Mouse (Mus musculus) left cerebral cortex, postnatal 36 days (tissue): ENCODE results near the gene Il11ra1. TPM values are rescaled to one million over a fixed set of nuclear protein-coding genes. Genes with fewer than 3 reads are reported as not detected.
A peak's percentile ranks its signal among the peaks of the same experiment; 100 is the strongest.
"Not testable (repeated sequence)": the region's sequence is repeated elsewhere in the genome, so short reads cannot be mapped to it uniquely, and the experiment has no call there.

Experiments used
- DNase-seq, 2 experiments: peaks; one replicate each; pipeline ENCODE4 v3.0.0; 2021 to 2022; ENCODE audit warnings: low spot score in 2 of 2, mixed read lengths in 1 of 2
- intact Hi-C: fragments of 180-260 bp; cut with DNase I; formaldehyde crosslinking; loops from one replicate; pipeline ENCODE4 v1.15.1; 2025
- total RNA-seq, 2 experiments: library from RNA; stranded (reverse); gene quantifications; 2 replicates each; pipeline ENCODE4 v1.2.3; 2021

Il11ra1 gene
- total RNA-seq, 2 experiments from 2014 or later, result 35.6 to 39.2 TPM

GRCm38 (mm10) chr4:41738256-41738603, 38.4 kb downstream of the Il11ra1 start:
- intact Hi-C loops, result no loop called here

GRCm38 (mm10) chr4:41739260-41739659, 39.5 kb downstream of the Il11ra1 start:
- intact Hi-C loops, result no loop called here
- DNase-seq, result no peak

More at GRCm38 (mm10) chr4:41738256-41738603, 38.4 kb downstream of the Il11ra1 start:
- no peak for DNase-seq

- DNase-seq, result peak in 1 of 2 experiments; percentile 83
- intact Hi-C loops, result loop anchor here (1.0 kb wide), 1 partner anchor 26 kb away; no protein-coding TSS in a partner anchor
Measured at GRCm38 (mm10) chr4:41740380-41741157, 40.8 kb downstream of the Il11ra1 start.

DNA sequence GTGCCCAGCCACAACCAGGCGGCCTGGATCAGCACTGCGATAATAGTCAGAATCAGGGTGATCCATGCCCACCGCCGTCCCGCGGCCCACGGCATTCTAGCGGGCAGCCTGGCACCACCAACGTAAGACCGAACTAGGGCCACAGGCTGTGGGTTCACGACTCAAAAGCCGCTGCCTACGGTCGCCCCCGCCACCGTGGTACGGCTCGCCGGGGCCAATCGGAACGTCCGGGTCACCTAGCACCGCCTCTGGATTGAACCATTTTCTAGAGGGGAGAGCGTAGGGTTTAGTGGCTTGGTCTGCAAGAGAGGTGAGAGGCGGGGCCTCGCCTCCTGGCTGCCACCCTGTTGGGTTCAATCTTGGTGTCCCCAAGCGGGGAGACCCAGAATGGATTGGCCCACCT, 41.4 kb downstream of the Il11ra1 start:
- peak; percentile 92 to 93 for DNase-seq
- intact Hi-C loops, result no loop called here

DNA sequence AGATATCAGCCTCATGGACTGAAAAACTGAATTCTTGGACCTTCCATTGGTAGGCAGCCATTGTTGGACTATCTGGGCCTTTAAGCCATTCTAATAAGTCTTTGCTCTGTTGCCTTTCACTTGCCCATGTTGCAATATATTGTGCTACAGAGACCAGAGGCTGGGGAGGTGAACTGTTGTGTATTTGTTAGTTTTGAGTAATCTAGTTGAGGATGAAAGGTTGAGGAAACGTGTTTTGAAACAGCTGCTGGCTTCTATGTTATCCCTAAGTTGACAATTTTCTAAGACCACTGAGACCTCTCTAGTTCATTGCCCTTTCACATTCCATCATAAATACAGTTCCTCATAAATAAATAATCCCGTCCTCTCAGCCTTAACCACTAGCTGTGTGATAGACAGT, 44.3 kb downstream of the Il11ra1 start:
- DNase-seq, result no peak
- intact Hi-C loops, result no loop called here

DNA sequence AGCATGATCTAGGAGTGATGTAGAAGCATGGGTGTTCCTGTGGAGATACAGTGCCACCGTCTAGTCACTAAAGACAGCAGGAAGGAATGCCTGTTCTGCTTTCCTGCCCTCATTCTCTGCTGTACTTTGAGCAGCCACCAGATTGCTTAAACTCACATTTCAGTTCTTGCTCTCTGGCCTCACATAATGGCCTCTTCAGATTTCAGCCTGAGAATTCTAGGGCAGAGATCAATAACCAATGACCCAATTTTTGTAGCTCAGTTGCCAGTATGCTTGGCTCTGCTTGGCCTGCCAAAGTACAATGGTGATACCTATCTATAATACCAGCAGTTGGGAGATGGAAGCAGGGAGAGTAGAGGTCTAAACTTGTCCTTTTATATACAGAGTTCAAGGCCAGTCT, 45.2 kb downstream of the Il11ra1 start:
- intact Hi-C loops, result no loop called here
- DNase-seq, result no peak

GRCm38 (mm10) chr4:41754797-41755337, 55.1 kb downstream of the Il11ra1 start, which contains the start of gene Galt:
Gene Galt (plus strand): TSS chr4:41755228.
- intact Hi-C loops, result no loop called here
- DNase-seq, result no peak

DNA sequence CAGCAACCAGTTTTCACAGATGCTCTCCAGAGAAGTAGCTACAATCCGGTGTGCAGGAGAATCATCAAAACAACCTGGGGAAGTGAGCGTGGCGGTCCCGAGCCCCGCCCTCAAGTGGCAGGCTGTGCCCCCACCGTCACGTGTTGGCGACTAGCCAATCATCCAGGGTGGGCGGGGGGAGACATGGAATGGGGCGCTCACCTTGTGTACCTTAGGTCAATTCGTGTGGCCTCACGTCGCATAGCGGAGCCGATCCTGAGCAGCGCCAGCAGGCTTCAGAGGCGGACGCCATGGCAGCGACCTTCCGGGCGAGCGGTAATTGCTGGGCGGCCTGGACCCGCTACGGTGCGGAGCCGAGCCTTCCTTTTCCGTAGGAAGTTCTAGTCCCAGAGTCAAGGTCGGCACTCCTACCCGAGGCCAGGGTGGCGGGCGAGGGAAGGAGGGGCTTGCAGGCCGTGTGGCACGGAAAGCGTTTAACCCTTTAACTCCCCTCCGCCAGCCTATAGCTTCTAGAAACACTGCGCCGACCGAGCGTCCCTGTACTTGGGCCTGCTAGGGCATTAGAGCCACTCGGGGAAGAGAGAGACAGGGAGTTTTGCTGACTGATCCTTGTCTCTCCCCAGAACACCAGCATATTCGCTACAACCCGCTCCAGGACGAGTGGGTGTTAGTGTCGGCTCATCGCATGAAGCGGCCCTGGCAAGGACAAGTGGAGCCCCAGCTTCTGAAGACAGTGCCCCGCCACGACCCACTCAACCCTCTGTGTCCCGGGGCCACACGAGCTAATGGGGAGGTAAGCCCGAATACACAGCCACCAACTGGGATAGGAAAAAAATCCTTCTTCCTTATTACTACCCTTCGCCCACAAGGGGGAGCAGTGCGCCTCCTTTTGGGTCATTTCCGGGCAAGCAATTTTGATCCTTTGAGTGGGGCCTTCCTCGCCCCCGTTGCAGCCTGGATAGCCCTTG, 55.8 kb downstream of the Il11ra1 start, which contains the start of gene Sigmar1:
Gene Sigmar1, minus strand, starts transcription at position 820 of the 968 bp plus-strand sequence.
- DNase-seq, result peak; percentile 82
- intact Hi-C loops, result no loop called here

GRCm38 (mm10) chr4:41756440-41756839, 56.7 kb downstream of the Il11ra1 start:
- intact Hi-C loops, result no loop called here

GRCm38 (mm10) chr4:41757321-41757720, 57.5 kb downstream of the Il11ra1 start:
- intact Hi-C loops, result no loop called here
- DNase-seq, result no peak

More at GRCm38 (mm10) chr4:41756440-41756839, 56.7 kb downstream of the Il11ra1 start:
- DNase-seq, result no peak

GRCm38 (mm10) chr4:41758021-41758420, 58.2 kb downstream of the Il11ra1 start:
- DNase-seq, result no peak
- intact Hi-C loops, result no loop called here

- intact Hi-C loops, result no loop called here
- no peak for DNase-seq
Measured at GRCm38 (mm10) chr4:41758701-41759100, 58.9 kb downstream of the Il11ra1 start.

GRCm38 (mm10) chr4:41759206-41759605, 59.4 kb downstream of the Il11ra1 start:
- intact Hi-C loops, result no loop called here
- no peak for DNase-seq

- intact Hi-C loops, result no loop called here
- no peak for DNase-seq
Measured at GRCm38 (mm10) chr4:41759656-41760287, 60.0 kb downstream of the Il11ra1 start.

DNA sequence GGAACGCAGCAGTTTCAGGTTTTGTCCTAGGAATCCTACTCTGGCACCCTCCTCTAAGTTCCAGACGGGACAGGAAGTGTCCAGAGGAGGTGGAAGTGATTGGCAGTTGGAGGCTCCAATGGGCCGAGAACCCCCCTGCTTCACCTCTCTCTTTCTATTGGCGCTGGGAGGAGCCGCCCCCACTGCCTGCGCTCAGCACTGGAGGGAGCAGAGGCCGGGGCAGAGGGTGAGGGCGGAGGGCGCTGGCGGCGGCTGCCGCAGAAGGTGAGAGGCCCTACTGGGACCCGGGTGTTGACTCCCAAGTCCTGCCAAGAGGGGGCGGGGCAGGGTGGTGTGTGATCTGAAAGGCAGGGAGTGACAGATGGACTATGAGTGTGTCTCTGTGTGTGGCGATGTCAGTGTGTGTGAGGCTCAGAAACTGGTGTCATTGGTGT, 60.5 kb downstream of the Il11ra1 start:
- DNase-seq, result peak; percentile 57 to 70
- intact Hi-C loops, result no loop called here

DNA sequence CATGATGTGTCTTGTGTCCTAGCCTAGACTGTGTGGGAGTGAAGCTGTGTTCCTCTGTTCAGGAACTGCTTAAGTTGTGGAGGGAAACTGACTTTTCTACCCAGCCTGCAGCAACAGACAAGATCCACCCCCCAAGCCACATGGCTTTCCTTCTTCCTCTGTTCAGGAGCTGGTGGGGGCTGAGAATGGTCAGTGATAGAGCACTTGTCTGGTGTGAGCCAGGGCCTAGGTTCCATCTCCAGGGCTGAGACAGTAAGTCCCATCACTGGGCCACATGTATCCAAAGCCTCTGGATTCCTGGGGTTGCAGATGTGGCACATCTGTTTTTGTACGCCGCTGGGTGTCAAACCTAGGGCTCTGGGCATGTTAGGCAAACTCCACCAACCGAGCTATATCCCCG, 61.1 kb downstream of the Il11ra1 start:
- intact Hi-C loops, result no loop called here
- no peak for DNase-seq

GRCm38 (mm10) chr4:41761680-41762079, 61.9 kb downstream of the Il11ra1 start:
- intact Hi-C loops, result no loop called here
- no peak for DNase-seq

DNA sequence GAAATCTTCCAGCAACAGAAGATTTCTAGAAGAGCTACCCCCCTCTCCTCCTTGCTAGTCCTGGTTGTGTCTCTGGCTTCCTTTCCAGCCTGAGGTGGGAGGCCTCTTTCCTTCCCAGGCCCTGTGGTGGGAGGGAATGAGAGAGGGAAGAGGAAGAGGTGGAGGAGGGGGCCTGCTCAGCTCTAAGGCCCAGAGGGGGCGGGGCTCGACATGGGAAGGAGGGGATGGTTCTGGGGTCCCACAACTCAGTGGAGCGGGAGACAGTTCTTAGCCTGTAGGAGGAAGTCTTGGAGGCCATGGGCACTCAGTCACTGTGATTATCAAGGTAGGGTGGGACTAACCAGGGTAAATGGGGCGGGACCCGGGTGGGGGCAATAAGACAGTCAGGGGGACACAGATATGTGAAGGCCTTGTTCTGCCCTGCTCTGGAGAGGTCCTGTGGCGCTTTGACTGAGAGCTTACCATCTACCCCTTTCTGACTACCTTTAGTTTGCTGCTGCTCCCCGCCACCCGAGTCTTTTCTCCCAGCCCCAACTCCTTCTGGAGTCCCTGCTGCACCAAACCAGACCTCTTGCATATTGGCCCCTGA, 62.4 kb downstream of the Il11ra1 start:
- intact Hi-C loops, result no loop called here
- no peak for DNase-seq

DNA sequence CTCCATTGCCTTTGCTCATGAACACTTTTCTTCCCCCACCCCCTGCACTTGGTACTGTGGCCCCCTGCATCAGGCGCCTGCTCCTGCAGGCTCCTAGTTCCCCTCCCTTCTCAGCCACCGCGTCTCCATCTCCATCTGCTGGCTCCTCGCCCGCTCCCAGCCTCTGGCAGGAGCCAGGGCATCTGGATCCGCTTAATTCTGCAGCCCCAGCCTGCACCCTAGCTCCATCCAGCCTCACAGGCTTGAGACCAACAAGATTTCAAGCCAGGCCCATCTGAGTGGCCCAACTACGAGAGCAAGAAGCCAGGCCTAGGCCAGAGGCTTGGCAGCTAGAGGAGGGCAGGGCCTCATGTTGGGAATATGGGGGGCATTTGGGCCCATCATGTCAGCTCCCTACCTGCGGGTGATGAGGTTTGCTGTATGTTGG, 62.9 kb downstream of the Il11ra1 start:
- DNase-seq, intact Hi-C loops: not testable (repeated sequence)
